Mouse (Mus musculus) kidney, postnatal 36 days (tissue): ENCODE data around the gene 2310039H08Rik.

ENCODE experiments used
- DNase-seq, 2 experiments: peaks; one replicate each; pipeline ENCODE4 v3.0.0; 2021 to 2022; ENCODE audit warnings: mixed read lengths in 2 of 2

Gene 2310039H08Rik

DNA sequence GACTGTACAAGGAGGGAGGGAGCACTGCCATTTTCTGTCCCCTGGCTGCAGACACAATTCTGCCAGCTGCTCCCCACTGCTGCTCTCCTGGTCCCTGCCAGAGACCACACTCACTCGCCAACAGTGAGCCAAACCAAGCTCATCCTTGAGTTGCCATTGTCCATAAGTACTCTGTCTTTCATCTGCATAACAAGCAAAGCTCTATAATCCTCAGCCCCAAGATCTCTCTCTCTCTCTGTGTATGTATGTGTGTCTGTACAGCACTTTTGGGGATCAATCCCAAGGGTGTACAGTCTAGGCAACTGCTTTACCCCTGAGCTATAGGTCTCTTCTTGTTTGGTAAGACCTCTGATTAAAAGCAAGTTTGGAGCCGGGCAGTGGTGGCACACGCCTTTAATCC, 38.2 kb downstream of the 2310039H08Rik start:
- no peak for DNase-seq

DNA sequence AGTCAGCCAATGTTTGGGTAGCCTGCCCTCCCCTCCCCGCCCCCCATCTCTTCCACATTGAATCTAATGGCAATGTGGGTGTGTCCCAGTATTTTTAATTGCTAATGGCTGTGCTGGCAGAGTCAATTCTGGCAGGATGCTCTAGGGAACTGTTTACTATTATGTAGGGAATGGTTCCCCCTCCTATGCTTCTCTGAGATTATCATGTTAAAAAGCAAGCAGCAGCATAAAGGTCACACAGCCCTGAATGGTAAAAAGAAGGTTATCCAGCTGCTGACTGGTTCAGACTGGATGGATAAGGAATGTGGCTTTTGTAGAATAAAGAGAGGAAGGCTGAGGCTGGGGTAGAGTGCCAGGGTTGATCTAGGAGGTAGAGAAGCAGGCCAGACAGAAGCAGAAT, 40.0 kb downstream of the 2310039H08Rik start:
- DNase-seq: no peak

DNA sequence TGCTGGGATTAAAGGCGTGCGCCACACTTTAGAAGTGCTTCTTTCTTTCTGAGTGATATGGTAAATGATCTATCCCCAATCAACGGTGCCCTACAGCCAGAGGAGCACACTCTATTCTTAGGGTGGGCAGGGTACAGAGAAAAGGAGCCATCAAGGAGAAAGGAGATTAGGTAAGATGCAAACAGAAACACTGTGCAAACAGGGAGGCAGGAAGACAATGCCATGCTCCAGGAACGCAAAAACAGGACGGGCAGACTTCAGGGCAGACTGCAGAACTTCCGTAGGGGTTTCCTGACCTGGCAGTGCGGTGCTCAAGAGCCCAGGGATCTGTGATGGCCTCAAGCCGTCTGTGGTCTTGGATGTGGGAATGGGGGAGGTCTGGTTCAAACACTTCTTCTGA, 41.2 kb downstream of the 2310039H08Rik start:
- DNase-seq: no peak

DNA sequence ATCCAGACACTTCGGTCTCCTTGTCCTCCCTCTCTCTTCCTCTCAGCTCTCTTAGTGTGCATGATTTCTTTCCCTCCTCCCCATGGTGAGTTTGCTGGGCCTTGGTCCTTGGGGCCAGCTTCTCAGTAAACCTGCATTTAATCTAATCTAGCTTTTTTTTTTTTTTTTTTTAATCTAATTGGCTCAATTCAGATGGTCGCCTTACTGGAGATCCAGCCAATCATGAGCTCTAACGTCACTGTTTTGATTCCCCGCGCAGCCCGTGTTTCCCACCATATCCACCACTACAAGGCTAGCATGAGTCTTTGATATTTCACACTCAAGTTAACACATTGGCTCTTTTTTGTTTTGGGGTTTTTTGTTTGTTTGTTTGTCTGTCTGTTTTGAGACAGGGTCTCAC, 42.1 kb downstream of the 2310039H08Rik start:
- DNase-seq: no peak

DNA sequence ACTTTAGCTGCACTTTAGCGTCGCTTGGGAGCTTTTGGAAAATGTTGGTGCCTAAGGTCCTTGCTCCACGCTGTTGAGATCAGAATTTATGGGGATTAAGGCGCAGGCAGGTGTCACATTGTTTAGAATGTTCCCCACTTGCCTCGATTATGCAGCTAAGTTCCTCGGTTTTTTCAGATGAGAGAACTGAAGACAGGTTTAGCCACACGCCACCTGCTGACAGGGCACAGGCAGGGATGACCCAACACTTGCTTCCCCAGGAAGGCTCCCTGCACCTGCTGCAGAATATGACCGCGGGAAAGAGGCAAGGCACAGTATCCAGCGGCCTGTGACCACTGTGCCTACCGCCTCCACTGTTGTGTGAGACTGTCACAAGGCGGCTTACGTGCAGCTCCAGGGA, 43.9 kb downstream of the 2310039H08Rik start:
- DNase-seq: no peak

DNA sequence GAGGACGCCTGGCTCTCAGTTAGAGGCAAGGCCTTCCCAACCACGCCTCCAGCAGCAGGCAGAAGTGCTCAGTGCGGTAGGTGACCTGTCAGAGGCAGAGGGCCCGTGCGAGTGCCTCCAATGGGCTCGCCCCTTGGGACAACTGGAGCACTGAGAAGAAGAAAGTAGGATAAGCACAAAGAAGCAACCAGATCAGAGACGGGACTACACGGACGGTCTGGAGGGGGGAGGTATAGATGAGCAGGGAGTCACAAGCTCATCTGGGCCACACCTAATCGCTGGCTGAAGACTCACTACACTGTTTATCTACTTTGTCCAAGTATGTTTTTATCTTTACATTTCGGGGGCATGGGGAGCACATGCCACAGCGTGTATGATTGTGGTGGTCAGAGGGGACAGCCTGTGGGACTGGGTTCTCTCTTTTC, 45.3 kb downstream of the 2310039H08Rik start:
- DNase-seq: no peak

DNA sequence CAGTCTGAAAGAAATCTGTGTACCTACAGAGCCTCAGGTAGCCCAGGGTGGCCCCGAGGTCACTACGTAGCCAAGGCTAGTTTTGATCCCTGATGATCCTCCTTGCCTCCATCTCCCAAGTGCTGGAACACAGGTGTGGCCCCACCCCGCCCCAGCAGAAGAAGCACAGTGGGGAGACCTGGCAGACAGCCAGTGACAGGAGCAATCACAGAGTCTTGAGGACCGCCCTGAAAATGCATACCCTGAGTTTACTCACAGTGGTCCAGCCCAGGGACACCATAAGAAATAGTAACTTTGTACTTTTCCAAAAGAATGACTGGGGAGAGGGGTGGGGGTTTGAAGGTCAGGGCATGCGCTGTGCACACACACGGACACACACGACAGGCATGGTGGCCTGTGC, 48.2 kb downstream of the 2310039H08Rik start:
- no peak for DNase-seq
